Mouse (Mus musculus) megakaryocyte-erythroid progenitor cell, adult 5-6 weeks (primary cell): Measurements from ENCODE around the gene Efcab3. TPM values are rescaled to one million over a fixed set of nuclear protein-coding genes. Genes with fewer than 3 reads are reported as not detected.
"Not testable (repeated sequence)": the region's sequence is repeated elsewhere in the genome, so short reads cannot be mapped to it uniquely, and the experiment has no call there.

ENCODE experiments used
- ATAC-seq: replicated peaks from 2 replicates; pipeline ENCODE4 v1.8.0; 2016; ENCODE audit warnings: mild to moderate bottlenecking, inconsistent platforms; ENCODE audit not compliant: severe bottlenecking, poor library complexity, low FRiP score, low TSS enrichment
- total RNA-seq, 2 experiments: library from RNA; stranded (forward) in 1 of 2; stranded (reverse) in 1 of 2; fragments of 200-1000, 215-1000 nt in 1 of 2; fragments of >200 nt in 1 of 2; fragmentation: Nextera tagmentation in 1 of 2; gene quantifications; 2 replicates each; pipeline ENCODE4 v1.2.3; 2014 to 2017

The Efcab3 gene
- total RNA-seq (2014; fragmentation: Nextera tagmentation) (not detected in 2 replicates), total RNA-seq (2017) (not detected in 2 replicates)

GRCm38 (mm10) chr11:105063292-105063691, at the start of gene Efcab3:
Gene Efcab3 (plus strand): TSS chr11:105063592.
- ATAC-seq = no peak

- peak; percentile 87 for ATAC-seq
Measured at GRCm38 (mm10) chr11:105021071-105021470, 42.3 kb upstream of the Efcab3 start.

GRCm38 (mm10) chr11:105028744-105029348, 34.5 kb upstream of the Efcab3 start:
- peak; percentile 94 for ATAC-seq

GRCm38 (mm10) chr11:105029525-105029924, 33.9 kb upstream of the Efcab3 start:
- no peak for ATAC-seq

GRCm38 (mm10) chr11:105030229-105030628, 33.2 kb upstream of the Efcab3 start:
- ATAC-seq = no peak

- ATAC-seq = no peak
Measured at GRCm38 (mm10) chr11:105031103-105031502, 32.3 kb upstream of the Efcab3 start.

GRCm38 (mm10) chr11:105035081-105035480, 28.3 kb upstream of the Efcab3 start:
- 0 out of 2 replicates have a peak, but pooled peaks have one; percentile 22 for ATAC-seq

- ATAC-seq = peak; percentile 32; the same call in 1 of the 2 replicates
Measured at GRCm38 (mm10) chr11:105112448-105112847, 49.1 kb downstream of the Efcab3 start.

GRCm38 (mm10) chr11:105117814-105118213, 54.4 kb downstream of the Efcab3 start:
- ATAC-seq = no peak

- ATAC-seq = no peak
Measured at GRCm38 (mm10) chr11:105120551-105121061, 57.2 kb downstream of the Efcab3 start.

GRCm38 (mm10) chr11:105121792-105122191, 58.4 kb downstream of the Efcab3 start:
- not testable (repeated sequence) for ATAC-seq

GRCm38 (mm10) chr11:105123986-105124385, 60.6 kb downstream of the Efcab3 start:
- ATAC-seq = peak; percentile 60

- ATAC-seq = peak; percentile 85
Measured at GRCm38 (mm10) chr11:105125735-105126519, 62.5 kb downstream of the Efcab3 start, which contains the start of gene Mettl2. Gene Mettl2 (plus strand): TSS chr11:105126425.

- ATAC-seq = peak; percentile 34
Measured at GRCm38 (mm10) chr11:105126520-105127029, 63.2 kb downstream of the Efcab3 start.

GRCm38 (mm10) chr11:105135692-105136091, 72.3 kb downstream of the Efcab3 start:
- ATAC-seq = peak; percentile 61

GRCm38 (mm10) chr11:105137255-105137654, 73.9 kb downstream of the Efcab3 start:
- not testable (repeated sequence) for ATAC-seq

GRCm38 (mm10) chr11:105140512-105140911, 77.1 kb downstream of the Efcab3 start:
- not testable (repeated sequence) for ATAC-seq

- no peak for ATAC-seq
Measured at GRCm38 (mm10) chr11:105141115-105141514, 77.7 kb downstream of the Efcab3 start.

- ATAC-seq = no peak
Measured at GRCm38 (mm10) chr11:105143564-105143963, 80.2 kb downstream of the Efcab3 start.

GRCm38 (mm10) chr11:105144084-105144483, 80.7 kb downstream of the Efcab3 start:
- ATAC-seq = peak; percentile 38; the same call in 1 of the 2 replicates
